Mouse (Mus musculus): ENCODE data around the gene Anks4b. TPM values are rescaled to one million over a fixed set of nuclear protein-coding genes. Genes with fewer than 3 reads are reported as not detected.

The Anks4b gene
- 9.3 and 12.2 TPM in 2 replicates for polyA plus RNA-seq (2012; rRNA removed)

DNA sequence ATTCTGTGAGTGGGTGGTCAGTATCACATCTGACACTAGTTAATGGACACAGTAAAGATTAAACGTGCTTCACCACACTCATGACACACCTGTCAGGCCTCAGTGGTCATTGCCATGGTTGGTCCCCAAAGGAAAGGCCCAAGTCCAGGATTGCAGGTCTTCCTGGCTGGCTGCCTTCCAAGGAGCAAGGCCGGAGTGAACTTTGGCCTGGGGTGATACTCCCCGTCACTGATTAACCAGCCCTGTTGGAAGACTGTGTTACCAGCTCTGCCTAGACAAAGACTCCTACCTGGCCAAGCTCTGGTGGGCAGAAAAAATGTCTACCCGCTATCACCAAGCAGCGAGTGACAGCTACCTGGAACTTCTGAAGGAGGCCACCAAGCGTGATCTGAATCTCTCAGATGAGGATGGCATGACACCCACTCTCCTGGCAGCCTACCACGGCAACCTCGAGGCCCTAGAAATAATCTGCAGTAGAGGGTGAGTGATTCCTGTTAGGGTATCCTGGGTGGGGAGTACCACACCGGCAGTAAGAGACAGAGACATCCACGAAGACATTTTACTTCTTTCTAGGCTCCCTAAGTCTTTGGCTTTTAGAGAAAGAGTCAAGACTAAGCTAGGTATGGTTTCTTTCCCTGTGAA lies at the start of gene Anks4b:
TSS of gene Anks4b (plus strand) at position 256 of the 642 bp plus-strand sequence.

DNA sequence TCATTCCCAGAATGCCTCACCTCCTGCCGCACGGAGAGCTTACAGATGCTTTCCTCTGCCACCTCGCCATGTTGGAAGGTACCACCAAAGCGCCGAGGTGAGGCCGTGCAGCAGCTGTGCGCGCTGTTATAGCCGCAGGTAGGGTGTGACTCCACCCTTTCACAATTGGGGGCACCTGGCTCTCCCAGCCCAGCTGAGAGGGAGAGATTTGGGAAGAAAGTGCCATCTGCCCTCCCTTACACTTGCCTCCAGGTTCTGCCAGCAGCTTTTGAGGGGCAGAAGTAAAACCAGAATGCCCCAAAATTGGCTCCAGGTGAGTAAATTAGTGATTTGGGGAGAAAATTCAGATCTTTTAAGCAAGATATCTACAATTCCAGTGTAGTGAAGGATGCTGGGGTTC lies 28.5 kb upstream of the Anks4b start, which contains the start of gene Zp2:
TSS of gene Zp2 (minus strand) at position 101 of the 400 bp plus-strand sequence.

DNA sequence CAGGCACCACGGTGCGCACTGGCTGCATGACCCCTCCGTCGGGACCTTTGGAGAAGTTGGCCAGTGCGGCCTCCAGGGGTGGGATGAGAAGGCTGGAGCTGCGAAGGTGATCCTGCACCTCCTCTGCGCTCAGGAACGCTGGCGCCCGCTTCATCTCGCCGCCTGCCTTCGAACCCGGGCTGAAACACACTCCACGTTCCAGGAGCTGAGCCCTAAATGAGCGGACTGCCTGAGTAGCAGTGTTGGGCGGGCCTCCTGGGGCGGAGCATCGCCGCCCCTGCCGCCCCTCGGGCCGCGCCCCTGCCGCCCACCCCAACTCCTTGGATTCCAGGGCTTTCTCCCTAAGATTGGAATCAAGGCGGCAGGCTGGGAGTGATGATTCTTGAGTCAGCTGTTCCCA lies 28.1 kb downstream of the Anks4b start, which contains the start of gene Crym:
TSS of gene Crym (minus strand) at position 341 of the 400 bp plus-strand sequence.

DNA sequence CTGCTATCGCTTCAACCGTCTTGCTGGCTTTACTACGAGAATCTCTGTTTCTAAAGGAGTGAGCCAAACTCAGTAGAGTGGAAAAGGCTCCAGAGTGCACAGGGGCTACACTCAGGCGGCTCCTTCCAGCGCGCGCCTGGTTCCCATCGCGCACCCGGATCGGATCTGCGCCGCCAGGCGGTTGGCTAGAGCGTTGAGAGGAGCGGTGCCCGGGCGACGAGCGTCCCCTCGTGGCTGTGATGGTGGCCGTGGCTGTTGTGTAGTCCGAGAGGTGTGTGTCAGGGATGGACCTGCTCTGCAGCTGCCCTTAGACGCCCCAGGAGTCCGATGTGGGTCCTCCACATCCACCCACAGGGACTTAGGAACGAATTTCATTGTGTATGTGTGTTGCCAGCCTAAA lies 30.1 kb downstream of the Anks4b start, which contains the start of gene Abca14:
TSS of gene Abca14 (plus strand) at position 173 of the 400 bp plus-strand sequence.

Other genes starting within 250 kb of the Anks4b start
- gene Dnah3, start 78.6 kb upstream of the Anks4b start, polyA plus RNA-seq (2012; rRNA removed) = 0.01 TPM in 2 replicates
- 2.2 and 2.6 TPM in 2 replicates for gene Tmem159, start 71.5 kb upstream of the Anks4b start, polyA plus RNA-seq (2012; rRNA removed)
- gene Zp2, start 28.6 kb upstream of the Anks4b start, polyA plus RNA-seq (2012; rRNA removed) = 0.01 and 0.02 TPM in 2 replicates
- 0.21 and 0.23 TPM in 2 replicates for gene Crym, start 28.3 kb downstream of the Anks4b start, polyA plus RNA-seq (2012; rRNA removed)
- 0.12 and 0.14 TPM in 2 replicates for gene Abca14, start 30.1 kb downstream of the Anks4b start, polyA plus RNA-seq (2012; rRNA removed)
- gene Abca15, start 154.8 kb downstream of the Anks4b start, polyA plus RNA-seq (2012; rRNA removed) = not detected in 2 replicates
- not detected in 2 replicates for gene Abca16, start 235.8 kb downstream of the Anks4b start, polyA plus RNA-seq (2012; rRNA removed)